Mouse (Mus musculus) spleen, adult 12 weeks (tissue): ENCODE data around the gene Mcfd2.

Experiments
- DNase-seq: peaks from one replicate; pipeline ENCODE4 v3.0.0; 2022; ENCODE audit warnings: low spot score

Gene Mcfd2

DNA sequence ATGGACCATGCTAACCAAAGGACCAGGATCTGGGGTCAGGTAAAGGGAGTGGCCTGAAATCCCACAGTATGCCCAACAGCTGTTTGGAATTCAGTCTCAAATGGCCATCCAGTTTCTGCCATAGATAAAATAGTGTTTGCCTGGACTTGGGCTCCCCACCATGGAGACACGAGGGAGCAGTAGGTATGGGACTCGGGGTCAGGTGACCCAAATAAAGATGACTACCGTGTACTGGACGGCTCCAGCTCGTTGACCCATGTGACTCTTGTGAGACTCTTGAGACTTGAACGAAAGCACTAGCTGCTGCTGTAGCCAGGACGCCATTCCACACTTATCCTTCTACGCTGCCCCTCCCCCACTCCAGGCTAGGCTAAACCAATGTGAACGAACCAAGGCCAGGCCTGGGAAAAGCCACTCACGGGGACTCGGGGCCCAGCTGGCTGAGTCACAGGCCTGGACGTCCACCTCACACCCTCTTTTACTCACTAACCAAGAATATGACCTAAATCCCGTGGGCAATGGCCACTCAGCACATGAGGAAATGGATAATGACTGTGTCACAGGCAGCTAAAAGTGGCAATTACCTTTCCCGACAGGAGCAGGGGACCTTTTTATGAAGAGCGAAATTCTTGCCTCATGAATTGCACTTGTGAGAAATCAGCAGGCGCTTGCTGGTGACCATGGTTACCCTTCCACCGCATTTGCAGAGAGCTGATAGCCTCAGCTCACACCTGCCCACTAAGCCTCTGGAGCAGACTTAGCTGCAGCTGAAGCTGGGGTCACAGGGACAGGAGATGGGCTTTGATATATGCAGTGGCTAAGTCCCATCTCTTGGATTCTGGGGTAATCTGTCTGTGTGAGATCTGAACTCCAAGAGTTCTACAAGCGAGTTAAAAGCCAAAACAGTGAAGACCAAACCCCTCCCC is 28.7 kb downstream of the Mcfd2 start:
- DNase-seq: no peak

DNA sequence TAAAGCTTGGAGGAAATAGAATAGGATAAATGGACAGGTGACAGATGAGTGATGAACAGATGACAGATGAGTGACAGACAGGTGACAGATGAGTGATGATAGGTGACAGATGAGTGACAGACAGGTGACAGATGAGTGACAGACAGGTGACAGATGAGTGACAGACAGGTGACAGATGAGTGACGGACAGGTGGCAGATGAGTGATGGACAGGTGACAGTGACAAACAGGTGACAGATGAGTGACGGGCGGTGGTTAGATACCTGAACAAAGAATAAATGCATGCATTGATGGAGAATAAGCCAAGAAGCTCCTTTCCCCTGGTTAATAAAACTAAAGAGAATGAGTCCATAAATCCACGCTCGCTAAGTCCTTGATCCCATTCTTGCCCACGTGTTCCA is 30.7 kb downstream of the Mcfd2 start:
- DNase-seq: no peak

DNA sequence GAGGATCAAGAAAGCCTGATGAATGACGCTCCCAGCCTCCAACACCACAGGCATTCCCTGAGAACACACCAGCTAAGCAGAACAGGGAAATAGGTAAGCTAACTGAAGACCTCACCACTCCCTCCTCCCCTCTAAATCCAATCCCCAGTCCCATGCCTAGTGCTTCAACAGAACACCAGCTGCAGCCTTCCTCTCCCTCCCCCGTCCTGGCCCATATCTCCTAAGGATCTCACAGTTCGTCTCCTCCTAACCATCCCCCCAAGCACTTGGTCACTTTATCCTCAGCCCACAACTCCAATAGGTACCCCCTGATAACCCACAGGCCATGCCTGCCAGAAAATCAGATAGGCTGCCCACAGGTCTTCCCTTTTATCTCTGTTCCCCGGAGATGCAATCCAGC is 37.9 kb downstream of the Mcfd2 start:
- no peak for DNase-seq

DNA sequence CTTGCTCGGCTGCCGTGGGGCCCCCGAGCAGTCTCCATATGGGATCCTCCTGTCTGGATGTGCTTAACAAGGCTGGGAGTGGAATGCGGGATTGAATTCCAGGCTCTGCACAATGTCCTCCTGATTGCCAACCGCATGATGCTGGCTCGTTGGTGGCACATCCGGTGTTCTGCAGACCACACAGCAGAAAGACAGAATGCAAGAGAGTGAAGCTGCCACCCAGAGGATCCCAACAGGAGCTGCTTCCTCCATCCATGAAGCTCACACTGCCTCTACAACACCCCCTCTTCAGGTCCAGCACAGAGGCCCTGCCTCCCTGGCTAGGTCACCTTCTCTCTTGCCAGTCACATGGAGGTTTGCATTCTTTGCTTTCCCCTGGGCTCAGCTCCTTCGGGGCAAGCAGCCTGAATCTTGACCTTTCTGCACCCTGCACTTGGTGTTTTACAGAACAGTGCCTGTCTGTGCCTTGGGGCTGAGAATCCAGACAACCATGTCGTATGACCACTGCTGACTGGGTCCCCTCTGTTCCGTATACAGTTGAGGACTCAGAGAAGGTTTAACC is 39.6 kb downstream of the Mcfd2 start:
- DNase-seq: no peak

DNA sequence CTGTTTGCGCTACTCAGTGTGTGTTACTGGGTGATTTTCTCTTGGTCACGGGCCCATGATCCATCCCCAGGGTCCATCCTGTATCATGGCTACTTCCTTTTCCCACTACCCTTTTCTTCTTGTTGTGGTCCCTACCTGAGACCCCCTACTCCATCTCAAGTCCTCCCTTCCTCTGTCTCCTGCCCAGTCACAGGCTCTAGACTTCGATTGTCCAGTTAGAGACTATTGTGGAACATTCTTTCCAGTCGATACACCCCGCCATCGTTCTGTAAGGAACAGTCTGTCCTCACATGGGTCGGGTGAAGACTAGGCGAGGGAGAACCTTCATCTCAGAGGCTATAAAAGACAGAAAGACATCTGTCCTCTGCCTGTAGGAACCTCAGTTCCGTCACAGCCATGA is 40.4 kb downstream of the Mcfd2 start:
- DNase-seq: no peak

DNA sequence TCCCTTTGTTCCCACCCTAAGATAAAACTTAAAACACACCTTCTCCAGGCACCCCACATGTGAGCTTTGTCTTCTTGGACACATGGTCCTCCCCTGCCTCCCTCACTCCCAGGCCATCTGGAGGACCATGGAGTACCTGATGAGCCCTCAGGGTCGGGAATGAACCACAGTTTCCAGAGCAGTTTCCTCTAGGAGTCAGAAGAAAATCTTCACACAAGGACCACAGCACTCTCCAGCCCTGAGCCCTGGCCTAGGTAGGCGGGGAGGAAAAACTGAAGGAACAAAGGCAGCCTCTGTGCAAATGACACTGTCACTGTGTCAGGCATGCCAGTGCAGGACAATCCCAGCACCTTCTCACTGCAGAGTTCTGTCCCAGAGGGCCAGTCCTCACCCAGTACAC is 41.3 kb downstream of the Mcfd2 start:
- no peak for DNase-seq

DNA sequence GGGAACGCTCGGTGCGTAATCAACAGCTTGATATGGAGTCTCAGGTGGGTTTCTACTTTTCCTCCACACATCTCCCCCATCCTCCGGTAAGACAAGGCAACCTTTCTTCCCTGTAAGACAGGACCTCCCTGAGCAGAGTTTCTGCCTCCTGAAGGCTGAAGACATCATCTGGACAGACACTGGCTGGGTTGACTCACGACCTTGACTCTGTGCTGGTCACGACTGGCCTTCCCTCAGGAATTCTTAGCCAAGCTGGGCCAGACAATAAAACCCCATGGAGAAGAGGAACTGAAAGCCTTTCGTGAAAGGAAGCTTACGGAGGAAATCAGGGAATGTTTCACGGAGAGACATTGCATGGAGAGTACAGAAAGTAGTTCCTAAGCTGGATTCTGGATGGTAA is 46.3 kb downstream of the Mcfd2 start:
- DNase-seq: no peak

DNA sequence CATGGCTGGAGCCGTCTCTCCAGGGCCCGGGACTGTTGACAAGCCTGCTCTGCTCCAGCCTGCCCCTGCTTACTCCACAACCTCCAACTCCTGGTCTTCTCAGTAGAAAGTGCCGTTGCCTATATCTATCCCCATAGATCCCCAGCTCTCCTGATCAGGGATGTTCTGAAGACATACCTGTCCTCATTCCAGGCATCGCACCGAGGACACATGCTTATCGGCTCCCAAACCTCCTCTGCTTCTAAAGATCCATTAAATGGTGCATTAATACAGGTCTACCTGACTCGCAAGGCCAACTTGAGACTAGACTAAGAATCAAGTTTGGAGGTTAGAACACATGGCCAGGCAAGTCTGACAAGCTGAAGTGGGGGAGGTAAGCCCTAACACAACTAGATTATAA is 51.2 kb downstream of the Mcfd2 start:
- DNase-seq: no peak

DNA sequence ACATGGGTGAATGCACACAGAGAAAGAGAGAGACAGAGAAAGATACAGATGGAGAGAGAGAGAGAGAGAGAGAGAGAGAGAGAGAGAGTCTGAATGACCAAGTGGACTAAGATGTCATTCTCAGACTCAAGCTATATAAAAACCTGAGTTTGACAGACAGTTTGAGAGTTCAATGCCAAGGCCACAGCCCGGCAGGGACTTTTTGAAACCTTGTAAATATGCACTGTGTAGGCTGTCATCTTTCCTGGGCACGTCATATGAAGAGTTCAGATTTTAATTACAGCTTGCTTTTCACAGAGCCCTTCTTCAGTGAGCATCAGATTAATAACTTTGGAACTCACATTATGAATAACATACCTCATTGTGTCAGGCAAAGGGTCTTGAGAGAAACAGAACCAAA is 55.2 kb downstream of the Mcfd2 start:
- no peak for DNase-seq

DNA sequence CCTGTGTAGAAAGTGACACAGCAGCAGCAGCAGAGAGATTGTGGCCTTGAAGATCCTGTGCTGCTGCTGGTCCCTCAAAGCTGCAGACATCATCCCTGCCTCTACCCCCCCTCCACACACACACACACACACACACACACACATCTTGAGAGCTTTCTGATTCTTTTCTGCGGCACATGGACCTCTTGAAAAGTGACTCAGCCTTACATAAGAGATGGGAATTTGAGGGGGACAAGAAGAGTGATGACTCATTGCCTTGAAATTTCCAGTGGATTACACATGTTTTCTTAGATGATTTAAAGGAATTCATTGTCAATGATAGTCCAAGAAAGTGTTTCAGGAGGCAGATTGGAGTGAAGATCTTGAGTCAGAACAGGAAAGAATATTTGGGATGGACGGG is 58.9 kb downstream of the Mcfd2 start:
- no peak for DNase-seq
